Mouse (Mus musculus) stomach, postnatal 0 days (tissue): Measurements from ENCODE around the gene Pcolce2.

Experiments used
- CTCF ChIP-seq: IDR thresholded peaks from 2 replicates; pipeline ENCODE4 v1.5.1; 2016; ENCODE audit warnings: antibody characterized with exemption, low read depth, mild to moderate bottlenecking, moderate library complexity
- EP300 ChIP-seq: optimal IDR thresholded peaks from 2 replicates; pipeline ENCODE3; 2016; ENCODE audit warnings: antibody characterized with exemption

DNA sequence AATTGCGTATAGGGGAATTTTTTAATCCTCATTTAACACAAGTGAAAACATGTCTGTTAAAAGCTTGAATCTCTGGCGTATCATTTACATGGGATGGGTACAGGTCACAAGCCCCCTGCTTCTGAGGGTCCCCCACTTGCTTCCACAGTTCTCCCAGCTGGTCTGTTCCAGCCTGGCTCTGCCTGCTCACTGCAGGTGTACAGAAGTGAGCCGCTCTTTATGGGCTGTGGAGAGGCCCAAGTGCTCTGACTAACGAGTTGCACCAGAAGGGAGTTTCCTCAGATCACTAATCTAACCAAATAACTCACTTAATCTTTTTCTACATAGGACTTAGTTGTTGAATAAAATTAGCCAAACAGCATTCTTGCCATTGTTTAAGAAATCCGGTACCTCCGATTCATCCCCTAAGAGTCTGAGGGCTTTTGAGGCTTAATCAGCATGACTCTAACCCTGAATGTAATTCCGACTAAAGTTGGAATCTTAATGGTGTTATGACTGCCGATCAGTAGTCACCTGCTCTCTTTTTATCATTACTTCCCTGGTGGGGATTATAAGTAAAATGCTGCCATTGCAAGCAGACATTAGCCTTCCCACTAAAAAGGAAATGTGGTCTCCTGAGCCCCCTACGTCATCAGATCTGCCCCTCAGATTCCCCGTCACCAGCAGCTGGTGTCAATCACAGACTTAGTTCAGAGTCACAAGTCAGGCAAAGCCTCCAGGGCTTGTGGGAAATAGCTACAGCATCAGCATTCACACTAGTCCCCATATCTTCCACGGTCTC, 48.4 kb downstream of the Pcolce2 start:
- TF ChIP-seq CTCF (no peak), EP300 (no peak)
